Mouse (Mus musculus) thymus, adult 2 months (tissue): ENCODE results near the gene Gbp5.

Experiments
- CTCF ChIP-seq: fragments of 200-500 bp; IDR thresholded peaks from 2 replicates; pipeline ENCODE4 v1.5.1; 2012; ENCODE audit warnings: mild to moderate bottlenecking, control low read depth, low read length, moderate library complexity, borderline replicate concordance; ENCODE audit not compliant: control insufficient read depth, poor library complexity, insufficient read depth; ENCODE audit errors: extremely low read depth
- POLR2A ChIP-seq: fragments of 200-500 bp; IDR thresholded peaks from 2 replicates; pipeline ENCODE4 v1.6.1; 2012; ENCODE audit warnings: mild to moderate bottlenecking, low read length, control low read depth, moderate library complexity; ENCODE audit not compliant: control insufficient read depth, poor library complexity, insufficient read depth; ENCODE audit errors: extremely low read depth

DNA sequence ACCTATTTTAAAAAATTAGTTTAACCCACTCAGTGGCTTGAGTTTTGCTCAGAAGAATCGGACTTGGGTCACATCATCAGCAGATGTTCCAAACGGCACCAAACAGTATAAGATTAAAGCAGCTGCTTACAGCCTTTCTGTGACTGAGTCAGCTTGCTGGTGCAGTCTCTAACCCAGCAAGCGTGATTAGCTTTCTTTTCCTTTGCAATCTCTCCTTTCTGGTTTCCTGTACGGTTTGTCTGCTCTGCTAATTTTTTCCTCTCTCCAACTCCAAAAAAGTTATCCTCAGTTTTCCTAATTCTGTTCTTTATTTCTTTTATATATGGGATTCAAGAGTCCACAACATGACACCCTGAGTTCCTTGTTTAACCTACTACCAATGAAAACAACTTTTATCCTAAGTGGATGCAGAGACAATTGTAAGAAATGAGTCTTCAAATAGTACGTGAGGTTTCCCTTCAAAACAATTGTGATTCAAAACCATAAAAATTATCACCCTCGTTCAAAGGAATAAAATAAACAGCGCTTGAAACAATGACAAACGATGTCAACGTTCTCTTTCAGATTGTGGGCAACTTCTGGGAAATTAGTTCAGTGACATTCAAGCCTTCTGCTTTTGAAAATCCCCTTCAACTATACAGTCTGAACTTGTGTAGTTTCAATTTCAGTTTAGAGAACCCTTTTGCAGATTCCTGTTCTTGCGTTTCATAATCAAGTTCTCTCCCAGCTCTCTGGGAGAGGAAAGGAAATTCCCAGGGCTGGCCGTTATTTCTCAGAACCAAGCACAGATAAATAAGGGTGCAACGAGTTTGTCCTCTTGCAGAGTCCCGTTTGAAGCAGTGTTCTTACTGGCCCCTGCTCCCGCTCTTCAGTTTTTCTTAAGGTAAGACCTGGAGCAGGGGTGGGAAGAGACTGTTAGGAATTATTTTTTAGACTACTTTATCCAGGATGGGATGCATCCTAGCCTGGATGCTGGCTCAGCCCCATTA lies 2.6 kb downstream of the Gbp5 start:
- TF ChIP-seq CTCF (no peak), POLR2A (no peak)
